Mouse (Mus musculus): ENCODE data around the gene Mcm2.

The Mcm2 gene

DNA sequence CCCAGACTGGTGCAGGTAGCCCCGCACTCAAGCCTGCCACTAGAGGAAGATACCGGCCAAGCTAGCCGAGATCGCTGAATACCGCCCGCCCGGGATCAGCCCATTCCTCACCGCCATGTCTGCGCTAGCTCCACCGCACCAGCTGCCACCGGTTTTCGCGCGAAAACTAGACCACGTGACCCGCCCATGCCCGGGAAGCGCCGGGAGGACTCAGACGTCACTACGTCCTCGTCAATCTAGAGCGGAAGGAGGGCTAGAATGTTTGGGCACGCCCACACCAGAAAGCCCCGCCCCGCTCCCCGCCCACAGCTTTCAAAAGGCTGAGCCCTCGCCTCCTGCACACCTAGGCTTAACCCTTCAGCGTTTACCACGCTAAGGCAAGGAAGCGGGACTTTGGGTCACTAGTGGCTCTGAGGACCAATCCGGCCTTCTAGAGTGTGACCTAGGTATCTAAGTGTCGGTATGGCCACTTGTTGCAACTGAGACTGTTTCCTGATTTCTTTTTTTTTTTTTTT is at the start of gene Mcm2:
TSS of gene Mcm2 (minus strand) at position 247 of the 515 bp plus-strand sequence.
- DNase-seq (ENCODE audit: low spot score) = peak; percentile 97

DNA sequence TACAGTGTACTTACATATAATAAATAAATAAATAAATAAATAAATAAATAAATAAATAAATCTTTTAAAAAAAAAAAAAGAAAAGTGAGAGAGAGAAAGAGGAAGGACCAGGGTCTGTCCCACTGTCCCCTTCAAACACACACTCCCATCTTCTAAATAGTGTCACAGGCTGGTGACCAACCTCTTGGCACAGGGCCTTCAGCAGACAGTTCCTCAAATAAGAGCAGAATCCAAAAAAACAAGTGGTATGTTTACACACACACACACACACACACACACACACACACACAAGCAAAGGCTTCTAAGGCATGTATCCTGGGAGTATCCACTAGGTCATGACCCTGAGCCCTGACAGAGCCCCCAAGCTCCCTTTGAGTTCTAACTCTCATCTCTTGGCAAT is 49.2 kb upstream of the Mcm2 start:
- no peak for DNase-seq (ENCODE audit: low spot score)

DNA sequence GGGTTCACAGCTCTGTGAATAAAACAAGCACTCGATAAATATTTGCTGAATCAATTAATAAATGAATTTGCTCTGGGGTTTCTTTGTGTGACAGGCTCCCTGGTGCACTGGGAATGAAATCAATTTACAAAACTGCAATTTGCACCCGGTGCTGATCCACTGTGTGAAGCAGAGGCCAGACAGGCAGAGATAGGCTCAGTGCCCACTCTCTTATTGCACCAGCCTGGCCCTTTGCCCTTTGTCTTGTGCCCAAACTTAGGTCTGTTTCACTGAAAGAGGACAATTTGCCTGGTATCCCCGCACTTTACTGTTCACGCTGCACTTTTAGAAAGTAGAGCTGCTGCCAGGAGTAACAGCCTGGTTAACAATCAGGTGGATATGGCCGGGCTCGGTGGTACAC is 47.9 kb upstream of the Mcm2 start:
- DNase-seq (ENCODE audit: low spot score) = no peak

DNA sequence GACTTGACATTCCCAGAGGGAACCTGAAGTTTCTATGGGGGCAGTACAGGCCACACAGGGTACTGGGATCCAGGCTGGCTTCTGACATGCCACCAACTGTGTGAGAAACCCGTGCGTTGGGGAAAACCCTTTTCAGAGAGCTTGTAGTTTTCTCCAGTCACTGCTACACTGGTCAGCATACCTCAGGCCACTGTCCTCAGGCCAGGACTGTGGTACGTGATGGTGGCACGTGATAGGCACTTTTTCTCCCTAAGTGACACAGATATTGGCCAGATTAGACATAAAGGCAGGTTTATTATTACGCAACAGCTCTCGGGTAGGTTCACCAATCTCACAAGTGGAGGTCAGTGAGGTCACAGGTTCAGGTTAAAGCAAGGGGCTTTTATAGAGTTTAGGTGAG is 45.1 kb upstream of the Mcm2 start:
- no peak for DNase-seq (ENCODE audit: low spot score)

GRCm38 (mm10) chr6:88942595-88942994 is 44.0 kb upstream of the Mcm2 start:
- peak; percentile 73 for DNase-seq (ENCODE audit: low spot score)

- no peak for DNase-seq (ENCODE audit: low spot score)
These were observed 43.0 kb upstream of the Mcm2 start for GRCm38 (mm10) chr6:88941628-88942027.

- no peak for DNase-seq (ENCODE audit: low spot score)
These were observed 41.7 kb upstream of the Mcm2 start for GRCm38 (mm10) chr6:88940090-88940916.

GRCm38 (mm10) chr6:88939281-88940089 is 40.9 kb upstream of the Mcm2 start:
- no peak for DNase-seq (ENCODE audit: low spot score)

DNA sequence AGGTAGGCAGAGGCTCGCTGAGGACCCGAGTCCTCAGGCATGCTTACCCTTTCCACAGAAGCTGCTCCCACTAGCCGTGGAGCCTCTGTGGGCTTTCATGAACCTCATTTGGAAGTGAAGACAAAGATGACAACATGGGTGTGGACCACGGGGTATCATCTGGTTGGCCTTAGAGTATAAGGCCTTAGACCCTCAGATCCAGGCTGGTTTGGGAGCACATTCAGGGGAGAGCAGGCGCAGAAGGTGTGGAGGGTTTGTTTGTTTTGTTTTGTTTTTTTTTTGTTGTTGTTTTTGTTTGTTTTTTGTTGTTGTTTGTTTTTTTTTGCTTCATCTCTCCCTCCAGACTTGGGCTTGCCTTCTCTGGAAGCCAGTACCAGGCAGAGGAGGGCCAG is 40.1 kb upstream of the Mcm2 start:
- DNase-seq (ENCODE audit: low spot score) = no peak

DNA sequence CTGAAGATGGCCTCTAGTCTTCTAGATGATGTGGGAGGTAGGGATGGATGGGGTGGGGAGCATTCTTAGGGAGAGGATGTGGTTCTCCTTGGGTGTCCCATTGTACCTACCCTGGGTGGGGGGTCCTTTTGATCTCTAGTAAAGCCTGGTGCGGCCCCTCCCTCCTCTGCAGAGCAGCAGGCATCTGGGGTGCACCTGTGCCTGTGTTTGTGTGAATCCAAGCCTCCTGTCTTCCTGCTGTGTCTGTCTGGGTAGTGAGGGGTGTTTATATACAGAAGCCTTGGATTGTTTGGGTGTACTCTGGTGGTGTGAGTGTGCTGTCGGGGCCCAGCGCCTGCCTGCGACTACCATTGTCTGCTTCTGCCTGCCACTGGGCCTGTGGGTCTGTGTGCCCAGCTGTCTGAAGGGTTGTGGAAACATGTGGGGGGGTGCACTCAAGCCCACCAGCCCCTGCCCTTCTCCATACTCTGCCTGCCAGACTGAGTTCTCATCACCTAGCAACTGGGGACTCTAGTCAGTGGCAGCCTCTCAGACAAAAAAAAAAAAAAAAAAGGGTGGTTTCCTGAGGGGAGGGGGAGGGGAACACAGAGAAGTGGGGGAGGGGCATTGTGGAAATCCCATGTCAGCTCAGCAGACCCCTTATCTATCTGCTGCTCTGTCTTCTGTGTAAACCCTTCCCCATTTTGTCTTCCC is 39.5 kb upstream of the Mcm2 start:
- peak; percentile 63 for DNase-seq (ENCODE audit: low spot score)

GRCm38 (mm10) chr6:88937214-88937549 is 38.6 kb upstream of the Mcm2 start:
- no peak for DNase-seq (ENCODE audit: low spot score)

DNA sequence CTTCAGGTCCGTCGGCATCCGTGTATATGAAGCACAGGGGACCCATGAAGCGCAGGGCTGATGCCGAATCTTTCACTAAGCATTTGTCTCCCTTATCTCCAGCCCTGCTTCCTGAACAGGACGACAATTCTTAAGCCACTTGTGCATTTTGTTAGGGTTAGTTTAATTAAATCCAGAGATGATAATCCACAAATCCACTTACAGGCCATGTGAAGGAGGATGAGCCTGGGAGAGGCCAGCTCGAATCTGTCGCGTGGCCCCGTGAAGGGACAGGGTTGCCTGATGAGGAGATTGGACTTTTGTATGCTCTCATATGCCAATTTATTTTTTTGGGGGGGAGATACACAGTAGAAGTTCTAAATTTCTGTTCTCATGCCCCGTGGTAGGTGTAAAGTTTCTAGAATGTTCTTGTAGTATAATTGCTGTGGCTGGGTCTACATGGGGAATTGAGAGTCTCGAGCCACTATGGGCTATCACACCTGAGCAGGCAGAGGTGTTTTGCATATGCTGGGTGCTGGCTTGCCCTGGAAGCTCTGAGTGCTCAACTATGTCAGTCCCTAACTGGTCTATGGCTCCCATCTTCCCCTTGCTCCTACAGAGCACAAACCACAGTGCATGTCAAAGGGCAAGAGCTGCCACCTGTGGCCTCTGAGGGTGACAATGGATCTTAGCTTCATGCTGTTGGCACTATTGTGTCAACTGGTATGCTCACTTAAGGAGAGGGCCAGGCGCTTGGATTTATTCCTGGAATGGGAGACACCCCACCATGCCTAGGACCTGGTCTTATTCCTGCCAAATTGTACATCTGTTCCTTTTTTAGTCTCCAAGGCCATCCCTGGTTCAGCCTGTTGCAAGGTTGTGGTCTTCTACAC is 38.0 kb upstream of the Mcm2 start:
- no peak for DNase-seq (ENCODE audit: low spot score)

- peak; percentile 79 for DNase-seq (ENCODE audit: low spot score)
These were observed 37.2 kb upstream of the Mcm2 start for GRCm38 (mm10) chr6:88935735-88936276.

GRCm38 (mm10) chr6:88934816-88935215 is 36.2 kb upstream of the Mcm2 start:
- DNase-seq (ENCODE audit: low spot score) = no peak

DNA sequence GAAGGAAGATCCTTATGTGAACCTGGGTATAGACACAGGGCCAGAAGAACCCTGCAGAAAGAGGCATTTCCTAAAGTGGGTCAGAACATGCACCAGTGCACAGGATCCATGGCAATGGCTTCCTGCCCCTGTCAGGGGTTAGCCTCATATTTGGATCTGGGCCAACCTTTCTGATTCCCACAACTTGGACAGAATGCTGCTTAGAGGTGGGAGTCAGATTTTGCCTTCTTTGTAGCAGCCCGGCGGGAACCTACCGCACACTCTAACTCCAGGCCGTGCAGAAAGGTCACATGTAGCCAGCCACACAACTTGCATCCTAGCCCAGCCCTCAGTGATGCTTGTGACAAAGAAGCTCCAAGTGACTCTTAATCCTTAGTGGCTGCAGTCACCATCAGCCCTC is 35.6 kb upstream of the Mcm2 start:
- no peak for DNase-seq (ENCODE audit: low spot score)

DNA sequence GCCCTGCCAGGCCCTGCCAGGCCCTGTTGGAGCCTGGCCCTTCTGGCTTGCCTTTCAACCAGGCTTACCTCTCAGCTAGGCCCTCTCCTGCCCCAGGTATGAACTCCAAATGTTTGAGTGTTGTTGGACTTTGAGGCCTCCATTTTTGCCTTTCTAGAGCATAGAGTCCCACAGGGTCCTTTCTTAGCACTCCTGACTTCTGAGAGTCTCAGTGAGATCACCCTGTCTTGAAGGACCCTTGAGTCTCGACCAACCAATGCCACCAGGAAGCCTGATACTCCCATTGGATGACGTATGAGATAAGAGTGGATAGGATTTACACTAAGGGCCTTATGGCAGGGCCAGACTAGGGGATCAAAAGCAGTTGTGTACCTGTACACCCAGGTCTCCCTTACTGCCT is 32.9 kb upstream of the Mcm2 start:
- DNase-seq (ENCODE audit: low spot score) = no peak

GRCm38 (mm10) chr6:88930049-88930448 is 31.5 kb upstream of the Mcm2 start:
- DNase-seq (ENCODE audit: low spot score) = no peak

GRCm38 (mm10) chr6:88929451-88929850 is 30.9 kb upstream of the Mcm2 start:
- DNase-seq (ENCODE audit: low spot score) = peak; percentile 65

GRCm38 (mm10) chr6:88928576-88928975 is 30.0 kb upstream of the Mcm2 start:
- no peak for DNase-seq (ENCODE audit: low spot score)

DNA sequence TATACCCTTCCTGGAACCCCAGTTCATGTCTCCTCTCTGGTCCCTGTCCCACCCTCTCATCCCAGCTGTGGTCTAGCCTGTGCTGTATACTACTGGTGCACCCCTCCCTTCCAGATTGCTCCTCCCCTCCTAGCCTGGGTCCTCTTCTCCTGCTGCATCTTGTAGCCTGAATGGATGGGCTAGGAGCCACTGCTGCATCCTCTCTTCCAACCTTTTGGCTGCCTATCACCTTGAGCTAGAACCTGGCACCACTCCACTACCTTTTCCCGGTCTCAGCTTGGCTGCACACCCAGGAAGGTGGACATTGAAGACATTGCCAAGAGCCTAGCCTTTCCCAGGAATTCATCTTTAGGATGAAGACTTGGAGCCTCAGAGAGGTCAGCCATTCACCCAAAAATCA is 29.4 kb upstream of the Mcm2 start:
- DNase-seq (ENCODE audit: low spot score) = no peak

GRCm38 (mm10) chr6:88927595-88927994 is 29.0 kb upstream of the Mcm2 start:
- peak; percentile 87 for DNase-seq (ENCODE audit: low spot score)
